Mouse (Mus musculus): ENCODE data around the gene Arl3.
A peak's percentile ranks its signal among the peaks of the same experiment; 100 is the strongest.
"Not testable (repeated sequence)": the region's sequence is repeated elsewhere in the genome, so short reads cannot be mapped to it uniquely, and the experiment has no call there.

The Arl3 gene

GRCm38 (mm10) chr19:46592751-46593439 lies 19.9 kb upstream of the Arl3 start:
- DNase-seq (ENCODE audit: extremely low read depth, insufficient read length, low spot score), result no peak

GRCm38 (mm10) chr19:46591575-46591974 lies 18.6 kb upstream of the Arl3 start:
- DNase-seq (ENCODE audit: extremely low read depth, insufficient read length, low spot score), result no peak

- peak; percentile 32 for DNase-seq (ENCODE audit: extremely low read depth, insufficient read length, low spot score)
These were observed 15.0 kb upstream of the Arl3 start for GRCm38 (mm10) chr19:46587823-46588508.

DNA sequence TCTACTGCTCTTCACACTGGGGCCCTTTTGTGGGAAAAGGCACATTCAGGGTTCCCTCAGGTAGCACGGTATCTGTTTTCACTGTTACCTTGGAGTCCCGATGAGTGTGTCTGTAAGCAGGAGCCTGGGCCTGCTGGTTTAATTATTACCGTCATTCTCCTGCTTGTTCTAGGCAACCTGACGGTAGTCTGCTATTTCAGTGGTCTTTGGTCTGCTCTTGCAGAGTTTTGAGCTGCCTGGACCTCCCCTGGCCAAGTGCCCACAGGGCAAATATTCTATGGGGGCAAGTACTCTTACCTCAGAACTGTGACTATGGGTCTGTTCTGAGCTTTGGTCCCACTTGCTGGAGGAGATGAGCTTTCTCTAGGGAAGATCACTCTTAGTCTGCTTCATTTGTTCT lies 2.2 kb upstream of the Arl3 start:
- DNase-seq (ENCODE audit: extremely low read depth, insufficient read length, low spot score), result no peak

GRCm38 (mm10) chr19:46573990-46574389 lies 992 bp upstream of the Arl3 start:
- no peak for DNase-seq (ENCODE audit: extremely low read depth, insufficient read length, low spot score)

DNA sequence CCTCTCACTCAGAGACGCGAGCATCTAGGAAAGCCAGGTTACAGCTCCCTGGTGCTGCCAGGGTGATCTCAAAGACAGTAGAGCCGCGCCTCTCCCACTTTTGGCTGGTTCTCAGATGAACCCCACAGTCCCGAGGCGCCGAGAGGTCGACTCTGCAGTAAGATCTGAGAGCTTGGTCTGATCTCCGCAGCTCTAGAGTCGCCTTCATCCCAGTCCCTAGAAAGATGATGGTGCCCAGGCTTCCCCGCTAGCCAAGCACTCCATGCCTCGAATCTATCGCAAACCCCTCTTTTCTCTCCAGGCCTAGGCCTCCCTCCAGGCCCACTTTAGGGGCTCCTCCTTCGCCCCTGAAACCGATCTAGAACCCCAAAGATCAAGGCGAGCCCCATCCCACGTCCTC lies 450 bp downstream of the Arl3 start:
- no peak for DNase-seq (ENCODE audit: extremely low read depth, insufficient read length, low spot score)

- no peak for DNase-seq (ENCODE audit: extremely low read depth, insufficient read length, low spot score)
These were observed 1.1 kb downstream of the Arl3 start for GRCm38 (mm10) chr19:46571878-46572244.

- not testable (repeated sequence) for DNase-seq (ENCODE audit: extremely low read depth, insufficient read length, low spot score)
These were observed 1.7 kb downstream of the Arl3 start for GRCm38 (mm10) chr19:46571211-46571877.

GRCm38 (mm10) chr19:46564043-46564462 lies 8.9 kb downstream of the Arl3 start:
- DNase-seq (ENCODE audit: extremely low read depth, insufficient read length, low spot score), result no peak

DNA sequence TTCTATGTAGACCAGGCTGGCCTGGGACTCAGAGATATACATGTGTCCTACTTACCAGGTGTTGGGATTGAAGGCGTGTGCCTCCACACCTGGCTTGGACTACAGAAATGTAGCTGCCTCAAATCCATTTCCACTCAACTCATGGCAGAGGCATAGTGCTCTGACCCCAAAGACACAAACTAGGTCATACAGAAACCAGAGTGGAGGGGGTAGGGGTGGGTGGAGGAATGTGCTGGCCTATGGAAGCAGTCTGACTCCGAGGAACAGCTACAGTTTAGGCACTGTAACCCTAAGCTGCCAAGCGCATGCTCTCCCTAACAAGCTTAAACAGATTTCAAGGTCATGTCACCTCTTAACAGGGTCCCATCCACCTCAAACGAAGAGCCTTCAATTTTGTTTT lies 9.4 kb downstream of the Arl3 start:
- DNase-seq (ENCODE audit: extremely low read depth, insufficient read length, low spot score), result no peak

GRCm38 (mm10) chr19:46562581-46563515 lies 10.2 kb downstream of the Arl3 start:
- no peak for DNase-seq (ENCODE audit: extremely low read depth, insufficient read length, low spot score)

- peak; percentile 57 for DNase-seq (ENCODE audit: extremely low read depth, insufficient read length, low spot score)
These were observed 10.9 kb downstream of the Arl3 start for GRCm38 (mm10) chr19:46562132-46562531.

DNA sequence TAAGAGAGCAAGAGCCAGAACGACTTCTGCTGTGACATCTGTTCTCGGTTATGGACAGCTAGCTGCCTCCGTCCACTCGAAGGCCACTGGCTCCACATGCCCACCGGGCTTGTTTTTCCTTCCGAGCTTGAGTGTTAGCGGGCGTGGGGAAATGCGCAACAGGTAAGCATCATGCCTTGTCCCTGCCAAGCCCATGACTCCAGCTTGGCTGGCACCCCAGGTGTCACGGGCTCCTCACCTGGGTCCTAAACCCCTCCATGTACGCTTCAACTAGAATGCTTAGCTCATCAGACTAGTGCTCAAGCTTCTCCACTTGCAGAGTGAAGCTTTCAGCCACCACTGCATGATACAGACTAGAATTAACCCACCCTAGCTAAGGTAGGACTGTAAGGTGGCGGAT lies 14.4 kb downstream of the Arl3 start:
- DNase-seq (ENCODE audit: extremely low read depth, insufficient read length, low spot score), result no peak

- DNase-seq (ENCODE audit: extremely low read depth, insufficient read length, low spot score), result no peak
These were observed 15.0 kb downstream of the Arl3 start for GRCm38 (mm10) chr19:46558009-46558408.

GRCm38 (mm10) chr19:46553541-46553955 lies 19.4 kb downstream of the Arl3 start:
- no peak for DNase-seq (ENCODE audit: extremely low read depth, insufficient read length, low spot score)

- DNase-seq (ENCODE audit: extremely low read depth, insufficient read length, low spot score), result no peak
These were observed 20.5 kb downstream of the Arl3 start for GRCm38 (mm10) chr19:46552496-46552895.

DNA sequence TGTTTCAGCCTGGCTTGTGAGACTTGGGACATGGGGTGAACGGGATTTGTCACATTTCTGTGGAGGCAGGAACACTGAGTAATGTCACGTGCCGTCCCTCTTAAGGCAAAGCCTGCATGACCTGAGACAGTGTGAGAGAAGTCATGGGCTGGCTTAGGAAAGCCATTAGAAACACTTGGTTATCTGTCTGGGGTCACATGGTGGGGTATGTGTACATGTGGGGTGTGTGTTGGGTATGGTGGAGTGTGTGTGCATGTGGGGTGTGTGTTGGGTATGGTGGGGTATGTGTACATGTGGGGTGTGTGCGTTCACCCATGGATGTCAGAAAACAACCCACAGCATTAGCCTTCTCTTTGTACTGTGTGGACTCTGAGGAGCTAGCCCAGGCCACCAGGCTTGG lies 22.6 kb downstream of the Arl3 start:
- DNase-seq (ENCODE audit: extremely low read depth, insufficient read length, low spot score), result no peak

DNA sequence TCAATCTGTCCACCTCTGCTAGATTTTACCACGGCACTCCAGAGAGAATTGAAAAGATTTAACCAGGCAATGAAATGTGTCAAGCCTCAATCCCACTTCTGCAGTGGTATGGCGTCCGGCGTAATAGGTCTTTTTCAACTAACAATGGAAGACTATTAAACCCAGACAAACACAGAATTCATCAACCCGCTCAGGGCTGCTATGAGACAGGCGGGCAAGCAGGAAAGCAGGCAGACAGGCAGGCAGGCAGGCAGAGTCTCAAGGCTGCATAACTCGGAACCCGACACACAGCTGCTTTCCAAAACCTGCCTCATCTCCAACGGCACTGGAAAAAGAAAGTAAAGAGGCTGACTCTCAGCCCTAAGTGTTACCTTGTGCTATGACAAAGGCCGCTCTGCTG lies 24.9 kb downstream of the Arl3 start:
- DNase-seq (ENCODE audit: extremely low read depth, insufficient read length, low spot score), result no peak

- DNase-seq (ENCODE audit: extremely low read depth, insufficient read length, low spot score), result no peak
These were observed 25.4 kb downstream of the Arl3 start for GRCm38 (mm10) chr19:46547565-46547964.

DNA sequence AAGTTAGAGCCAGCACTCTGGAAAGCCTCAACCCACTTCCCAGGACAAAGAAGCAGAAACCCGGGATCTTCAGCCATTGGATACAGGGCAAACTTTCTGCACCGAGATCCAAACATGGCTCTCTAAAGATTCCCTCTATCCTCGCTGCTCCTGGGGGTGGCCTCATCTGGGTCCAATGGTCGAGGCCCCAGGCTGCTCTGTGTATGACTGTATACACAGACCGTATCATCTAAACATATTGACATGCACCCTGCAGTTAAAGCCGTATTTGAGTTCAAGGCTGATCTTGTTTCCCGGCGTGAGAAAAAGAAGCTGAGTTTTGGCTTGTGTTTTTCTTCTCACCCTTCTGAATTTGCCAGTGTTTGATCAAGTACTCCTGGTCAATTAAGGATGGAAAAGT lies 30.2 kb downstream of the Arl3 start:
- no peak for DNase-seq (ENCODE audit: extremely low read depth, insufficient read length, low spot score)

DNA sequence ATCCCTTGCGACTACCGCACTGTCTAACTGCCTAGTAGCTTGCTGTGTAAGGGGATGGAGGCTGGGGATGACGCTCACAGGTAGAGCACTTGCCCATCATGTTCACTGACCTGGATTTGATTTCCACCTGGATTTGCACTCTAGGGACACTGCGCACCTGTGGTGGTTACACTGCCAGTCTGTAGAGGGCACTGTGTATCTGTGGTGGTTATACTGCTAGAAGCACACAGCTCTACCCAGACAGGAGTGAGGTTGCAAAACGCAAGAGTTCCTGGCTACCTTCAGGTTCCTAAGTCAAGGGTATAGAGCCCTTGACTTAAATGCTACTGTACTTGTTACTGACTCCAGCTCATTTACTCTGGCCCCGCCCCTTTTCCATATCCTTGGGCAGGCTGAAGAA lies 34.8 kb downstream of the Arl3 start:
- DNase-seq (ENCODE audit: extremely low read depth, insufficient read length, low spot score), result no peak

All from 3134 (cell line).